Mouse (Mus musculus) layer of hippocampus, adult 2 months (tissue): ENCODE measurements at regions not wholly inside any gene's neighbourhood (a gene's known extent, or its start where the extent isn't known, plus 50 kb on each side); places are given as distances from the start of the nearest gene placed in this dataset.
A peak's percentile ranks its signal among the peaks of the same experiment; 100 is the strongest.

Experiments
- DNase-seq, 2 experiments: peaks; one replicate each; pipeline ENCODE4 v3.0.0; 2022; ENCODE audit warnings: low spot score in 2 of 2
- H3K27ac ChIP-seq: fragments of 200-600 bp; 2 replicates; pipeline ENCODE4 v1.8.1; 2022
- H3K4me3 ChIP-seq: fragments of 200-600 bp; 2 replicates; pipeline ENCODE4 v1.8.1; 2022; ENCODE audit warnings: mild to moderate bottlenecking
- CTCF ChIP-seq: fragments of 200-600 bp; conservative IDR thresholded peaks from 2 replicates; pipeline ENCODE4 v1.8.1; 2022; ENCODE audit warnings: antibody characterized with exemption, mild to moderate bottlenecking, moderate library complexity

DNA sequence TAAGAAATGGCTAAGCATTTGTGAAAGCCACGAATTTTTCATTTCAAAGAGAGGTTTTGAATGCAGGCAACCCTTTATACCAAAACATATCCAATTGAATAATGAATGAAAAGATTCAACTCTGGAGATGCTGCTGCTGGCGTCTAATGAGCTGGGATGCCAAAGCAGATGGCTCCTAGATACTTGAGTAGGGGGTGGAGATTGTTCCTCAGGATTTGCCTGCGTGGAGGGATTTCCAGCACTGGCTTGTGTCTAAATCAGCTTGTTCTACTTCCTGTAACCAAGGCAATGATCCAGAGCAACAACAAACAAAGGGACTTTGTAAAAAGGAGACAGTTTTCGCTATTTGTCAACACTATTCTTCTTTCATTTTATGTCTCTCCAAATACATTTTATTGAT is 57.4 kb upstream of the Trpm3 start:
- no peak overlapping the region for H3K4me3 ChIP-seq
- DNase-seq: peak; percentile 14 to 46
- no peak overlapping the region for H3K27ac ChIP-seq
- no peak for TF ChIP-seq CTCF
